Mouse (Mus musculus): Measurements from ENCODE around the gene Sin3a. TPM values are rescaled to one million over a fixed set of nuclear protein-coding genes. Genes with fewer than 3 reads are reported as not detected.

Gene Sin3a
- polyA plus RNA-seq, 1 experiment from 2014 or later: 38.7 TPM

- Histone ChIP-seq H3K9me3 (replicated peaks) (no peaks in the 10 kb centered on the region), H3K27ac (peak overlapping the region; percentile 98), H3K4me3 (peak overlapping the region; percentile 93), H3K4me1 (peaks cover 34% of the 10 kb centered on the region), H3K4me2 (replicated peaks) (peak overlapping the region; percentile 83), H3K27me3 (no peaks in the 10 kb centered on the region), H3K36me3 (no peaks in the 10 kb centered on the region), H3K9ac (peak overlapping the region; percentile 66)
- no peak for ATAC-seq (ENCODE audit: low FRiP score)
- WGBS: 7% methylated on average over 17 of the region's 17 CpGs
Measured at GRCm38 (mm10) chr9:57074822-57075603, 3.2 kb downstream of the Sin3a start.

GRCm38 (mm10) chr9:57075681-57076381, 4.0 kb downstream of the Sin3a start:
- peak overlapping the region; percentile 94 for H3K9ac ChIP-seq
- peak overlapping the region; percentile 83 for H3K4me2 ChIP-seq (replicated peaks)
- peaks cover 30% of the 10 kb centered on the region for H3K4me1 ChIP-seq
- no peaks in the 10 kb centered on the region for H3K9me3 ChIP-seq (replicated peaks)
- ATAC-seq (ENCODE audit: low FRiP score): peak; percentile 89
- H3K27ac ChIP-seq: peak overlapping the region; percentile 99
- WGBS: 0% methylated on average over 42 of the region's 43 CpGs
- H3K27me3 ChIP-seq: no peaks in the 10 kb centered on the region
- H3K36me3 ChIP-seq: no peaks in the 10 kb centered on the region
- peak overlapping the region; percentile 93 for H3K4me3 ChIP-seq

GRCm38 (mm10) chr9:57076701-57077660, 5.1 kb downstream of the Sin3a start:
- 2% methylated on average over 55 of the region's 72 CpGs for WGBS
- Histone ChIP-seq H3K4me2 (replicated peaks) (peak overlapping the region; percentile 81), H3K9ac (peak overlapping the region; percentile 94), H3K9me3 (replicated peaks) (no peaks in the 10 kb centered on the region), H3K4me1 (peaks cover 23% of the 10 kb centered on the region), H3K36me3 (no peaks in the 10 kb centered on the region), H3K27me3 (no peaks in the 10 kb centered on the region), H3K27ac (peak overlapping the region; percentile 99), H3K4me3 (peak overlapping the region; percentile 93)
- peak; percentile 27 for ATAC-seq (ENCODE audit: low FRiP score)

- H3K27me3 ChIP-seq: no peaks in the 10 kb centered on the region
- H3K9me3 ChIP-seq (replicated peaks): no peaks in the 10 kb centered on the region
- WGBS: 77% methylated on average over 3 of the region's 3 CpGs
- ATAC-seq (ENCODE audit: low FRiP score): no peak
- peaks cover 8% of the 10 kb centered on the region; the same call in 1 of the 2 replicates for H3K4me1 ChIP-seq
- peaks cover 16% of the 10 kb centered on the region for H3K36me3 ChIP-seq
- H3K9ac ChIP-seq: no peak overlapping the region
- no peak overlapping the region for H3K4me3 ChIP-seq
- H3K27ac ChIP-seq: no peak overlapping the region
- H3K4me2 ChIP-seq (replicated peaks): no peak overlapping the region
Measured at GRCm38 (mm10) chr9:57082236-57082635, 10.4 kb downstream of the Sin3a start.

GRCm38 (mm10) chr9:57117261-57117755, 45.5 kb downstream of the Sin3a start:
- H3K36me3 ChIP-seq: peaks cover 76% of the 10 kb centered on the region
- no peaks in the 10 kb centered on the region for H3K27me3 ChIP-seq
- H3K4me1 ChIP-seq: no peaks in the 10 kb centered on the region
- H3K9me3 ChIP-seq (replicated peaks): no peaks in the 10 kb centered on the region
- no peak overlapping the region for H3K9ac ChIP-seq
- WGBS: 91% methylated on average over 13 of the region's 13 CpGs
- no peak overlapping the region for H3K4me2 ChIP-seq (replicated peaks)
- no peak overlapping the region for H3K4me3 ChIP-seq
- H3K27ac ChIP-seq: no peak overlapping the region
- ATAC-seq (ENCODE audit: low FRiP score): no peak

GRCm38 (mm10) chr9:57129641-57130040, 57.8 kb downstream of the Sin3a start:
- peaks cover 15% of the 10 kb centered on the region for H3K4me1 ChIP-seq
- peaks cover 42% of the 10 kb centered on the region for H3K36me3 ChIP-seq
- no peak overlapping the region for H3K27ac ChIP-seq
- no peak overlapping the region; the same call in 1 of the 2 replicates for H3K9ac ChIP-seq
- H3K9me3 ChIP-seq (replicated peaks): no peaks in the 10 kb centered on the region
- H3K4me3 ChIP-seq: no peak overlapping the region
- H3K27me3 ChIP-seq: no peaks in the 10 kb centered on the region
- ATAC-seq (ENCODE audit: low FRiP score): no peak
- H3K4me2 ChIP-seq (replicated peaks): peak overlapping the region; percentile 93

- WGBS: under 1% methylated on average over 57 of the region's 58 CpGs
Measured at GRCm38 (mm10) chr9:57130577-57131433, 59.0 kb downstream of the Sin3a start, which contains the start of gene Man2c1. Man2c1 (plus strand) TSS chr9:57130690.

GRCm38 (mm10) chr9:57137246-57137645, 65.4 kb downstream of the Sin3a start:
- Histone ChIP-seq H3K9ac (no peak overlapping the region), H3K9me3 (replicated peaks) (no peaks in the 10 kb centered on the region), H3K27me3 (no peaks in the 10 kb centered on the region), H3K36me3 (peaks cover 73% of the 10 kb centered on the region), H3K4me2 (replicated peaks) (no peak overlapping the region), H3K4me1 (no peaks in the 10 kb centered on the region), H3K4me3 (no peak overlapping the region), H3K27ac (no peak overlapping the region)
- 88% methylated on average over 6 of the region's 6 CpGs for WGBS
- no peak for ATAC-seq (ENCODE audit: low FRiP score)

More at GRCm38 (mm10) chr9:57130577-57131433, 59.0 kb downstream of the Sin3a start, which contains the start of gene Man2c1:
- H3K4me1 ChIP-seq: peaks cover 15% of the 10 kb centered on the region
- H3K4me2 ChIP-seq (replicated peaks): peak within 1 kb of the TSS; percentile 93
- peak within 1 kb of the TSS; percentile 93 for H3K27ac ChIP-seq
- peaks cover 40% of the 10 kb centered on the region for H3K36me3 ChIP-seq
- no peaks in the 10 kb centered on the region for H3K27me3 ChIP-seq
- peak; percentile 91 for ATAC-seq (ENCODE audit: low FRiP score)
- peak within 1 kb of the TSS; percentile 79 for H3K9ac ChIP-seq
- H3K9me3 ChIP-seq (replicated peaks): no peaks in the 10 kb centered on the region
- peak within 1 kb of the TSS; percentile 83 for H3K4me3 ChIP-seq

- Histone ChIP-seq H3K27me3 (no peaks in the 10 kb centered on the region), H3K4me2 (replicated peaks) (no peak overlapping the region), H3K9ac (no peak overlapping the region), H3K27ac (no peak overlapping the region), H3K4me3 (no peak overlapping the region), H3K9me3 (replicated peaks) (no peaks in the 10 kb centered on the region), H3K36me3 (peaks cover 79% of the 10 kb centered on the region), H3K4me1 (no peaks in the 10 kb centered on the region)
- 90% methylated on average over 9 of the region's 9 CpGs for WGBS
- no peak for ATAC-seq (ENCODE audit: low FRiP score)
Measured at GRCm38 (mm10) chr9:57137777-57138176, 65.9 kb downstream of the Sin3a start.

- no peak overlapping the region for H3K4me2 ChIP-seq (replicated peaks)
- H3K4me1 ChIP-seq: no peaks in the 10 kb centered on the region
- H3K27ac ChIP-seq: no peak overlapping the region
- H3K9ac ChIP-seq: no peak overlapping the region
- ATAC-seq (ENCODE audit: low FRiP score): no peak
- no peak overlapping the region for H3K4me3 ChIP-seq
- H3K36me3 ChIP-seq: peaks cover 86% of the 10 kb centered on the region
- H3K9me3 ChIP-seq (replicated peaks): no peaks in the 10 kb centered on the region
- no peaks in the 10 kb centered on the region for H3K27me3 ChIP-seq
- 93% methylated on average over 6 of the region's 6 CpGs for WGBS
Measured at GRCm38 (mm10) chr9:57138507-57138906, 66.7 kb downstream of the Sin3a start.

- Histone ChIP-seq H3K27ac (no peak overlapping the region), H3K9me3 (replicated peaks) (no peaks in the 10 kb centered on the region), H3K36me3 (peaks cover 87% of the 10 kb centered on the region), H3K4me2 (replicated peaks) (no peak overlapping the region), H3K9ac (no peak overlapping the region), H3K27me3 (no peaks in the 10 kb centered on the region), H3K4me1 (no peaks in the 10 kb centered on the region), H3K4me3 (no peak overlapping the region)
- WGBS: 88% methylated on average over 9 of the region's 9 CpGs
- ATAC-seq (ENCODE audit: low FRiP score): no peak
Measured at GRCm38 (mm10) chr9:57139110-57139509, 67.3 kb downstream of the Sin3a start.

Data from hindbrain, embryonic 12.5 days (tissue).